Comparison of ENCODE assay signal across 8 mouse cellular contexts in genomic region chr11:27264253-27264652, GRCm38 (mm10).
DNase-seq lines count a peak whose midpoint lies in the region; ATAC-seq and TF ChIP-seq lines count a peak whose summit lies in the region.

No protein-coding gene starts in this region.

- ATAC-seq in lung, postnatal 0 days, result no peak
- ATAC-seq in forebrain, embryonic 16.5 days, result peak; percentile 54; the same call in 1 of the 2 replicates
- no peak for ATAC-seq in inflammation-experienced regulatory T-cells, adult 6 months

- no peak overlapping the region for H3K4me3 ChIP-seq in lung, postnatal 0 days (ENCODE audit: low read depth, low read length)
- H3K4me3 ChIP-seq in lung, adult 2 months (replicated peaks; ENCODE audit: extremely low read depth, low read depth, low read length), result no peak overlapping the region
- H3K4me3 ChIP-seq in forebrain, embryonic 16.5 days (replicated peaks; ENCODE audit: low read length), result no peak overlapping the region

- no peak for TF ChIP-seq POLR2A in lung, adult 2 months (IDR thresholded peaks at IDR 0.05; ENCODE audit: borderline replicate concordance, extremely low read depth, low read depth, low read length)
- TF ChIP-seq POLR2A in brain, embryonic 14.5 days (IDR thresholded peaks at IDR 0.05; ENCODE audit: borderline replicate concordance, extremely low read depth, insufficient read depth, insufficient read length, poor library complexity, severe bottlenecking), result no peak

- no peaks in the 10 kb centered on the region for H3K27me3 ChIP-seq in lung, postnatal 0 days (replicated peaks; ENCODE audit: insufficient read depth, low read length)
- H3K27me3 ChIP-seq in forebrain, embryonic 16.5 days (replicated peaks; ENCODE audit: control insufficient read depth, insufficient read depth, low read length), result no peaks in the 10 kb centered on the region

- no peaks in the 10 kb centered on the region for H3K9me3 ChIP-seq in lung, postnatal 0 days (ENCODE audit: low read length)
- H3K9me3 ChIP-seq in forebrain, embryonic 16.5 days (ENCODE audit: control insufficient read depth, low read length), result no peaks in the 10 kb centered on the region

- WGBS in lung, postnatal 0 days, result 0% methylated on average over 1 of the region's 1 CpGs
- 0% methylated on average over 1 of the region's 1 CpGs for WGBS in lung, adult 2 months
- 4% methylated on average over 1 of the region's 1 CpGs for WGBS in forebrain, embryonic 16.5 days

- peak; percentile 19 for DNase-seq in lung, postnatal 0 days (ENCODE audit: low spot score)
- no peak for DNase-seq in lung, adult 2 months
- DNase-seq in brain, embryonic 14.5 days (ENCODE audit: low read depth), result peak; percentile 90
- DNase-seq in kidney, postnatal 25 days, result peak; percentile 36 to 40
- peak; percentile 0 for DNase-seq in lung, postnatal 36 days
- DNase-seq in right cerebral cortex, postnatal 4 days, result peak; percentile 73

- H3K4me1 ChIP-seq in lung, postnatal 0 days (ENCODE audit: insufficient read depth, low read depth, low read length), result no peaks in the 10 kb centered on the region
- no peaks in the 10 kb centered on the region for H3K4me1 ChIP-seq in lung, adult 2 months (ENCODE audit: control insufficient read depth, insufficient read depth, low read length)
- no peaks in the 10 kb centered on the region for H3K4me1 ChIP-seq in forebrain, embryonic 16.5 days (replicated peaks; ENCODE audit: control insufficient read depth, insufficient read depth, low read length)

- peak; percentile 42 for TF ChIP-seq CTCF in lung, postnatal 0 days (IDR thresholded peaks at IDR 0.05)
- no peak for TF ChIP-seq CTCF in lung, adult 2 months (IDR thresholded peaks at IDR 0.05; ENCODE audit: insufficient read depth, low read length)
- peak; percentile 69; the same call in 1 of the 2 replicates for TF ChIP-seq CTCF in brain, embryonic 14.5 days (IDR thresholded peaks at IDR 0.05; ENCODE audit: borderline replicate concordance, extremely low read depth, insufficient read depth, insufficient read length)

- no peak overlapping the region for H3K4me2 ChIP-seq in lung, postnatal 0 days (replicated peaks; ENCODE audit: low read depth, low read length)
- H3K4me2 ChIP-seq in forebrain, embryonic 16.5 days (ENCODE audit: low read length), result no peak overlapping the region

- H3K27ac ChIP-seq in lung, postnatal 0 days (ENCODE audit: low read length), result no peak overlapping the region
- H3K27ac ChIP-seq in forebrain, embryonic 16.5 days (ENCODE audit: low read length), result no peak overlapping the region

- TF ChIP-seq EP300 in lung, postnatal 0 days (IDR thresholded peaks at IDR 0.05), result no peak

- H3K9ac ChIP-seq in lung, postnatal 0 days (replicated peaks; ENCODE audit: low read depth), result no peak overlapping the region
- no peak overlapping the region for H3K9ac ChIP-seq in forebrain, embryonic 16.5 days (replicated peaks; ENCODE audit: low read depth, low read length)

- H3K36me3 ChIP-seq in lung, postnatal 0 days (ENCODE audit: insufficient read depth, low read length), result no peaks in the 10 kb centered on the region
- no peaks in the 10 kb centered on the region for H3K36me3 ChIP-seq in forebrain, embryonic 16.5 days (ENCODE audit: control insufficient read depth, insufficient read depth)
